Mouse (Mus musculus): ENCODE data around the gene Ceacam1. TPM values are rescaled to one million over a fixed set of nuclear protein-coding genes. Genes with fewer than 3 reads are reported as not detected.

Gene Ceacam1
- polyA plus RNA-seq, 1 experiment from 2014 or later: 0.85 TPM

Other genes with a start within 250 kb of the Ceacam1 start
- gene Gsk3a, start 239.8 kb downstream of the Ceacam1 start, polyA plus RNA-seq (2014; fragmentation: Nextera tagmentation; extraction: Ambion mirVana): 15.8 and 17.3 TPM in 2 replicates
- gene Erf, start 226.8 kb downstream of the Ceacam1 start, polyA plus RNA-seq (2014; fragmentation: Nextera tagmentation; extraction: Ambion mirVana): 25.6 and 28.6 TPM in 2 replicates
- gene Cic, start 209.9 kb downstream of the Ceacam1 start, polyA plus RNA-seq (2014; fragmentation: Nextera tagmentation; extraction: Ambion mirVana): 32.5 and 34.2 TPM in 2 replicates
- gene Pafah1b3, start 179.6 kb downstream of the Ceacam1 start, polyA plus RNA-seq (2014; fragmentation: Nextera tagmentation; extraction: Ambion mirVana): 249 and 261 TPM in 2 replicates
- 1.1 and 1.4 TPM in 2 replicates for gene Prr19, start 176.2 kb downstream of the Ceacam1 start, polyA plus RNA-seq (2014; fragmentation: Nextera tagmentation; extraction: Ambion mirVana)
- gene Tmem145, start 171.5 kb downstream of the Ceacam1 start, polyA plus RNA-seq (2014; fragmentation: Nextera tagmentation; extraction: Ambion mirVana): 0.33 and 0.58 TPM in 2 replicates
- 13.8 and 14.4 TPM in 2 replicates for gene Megf8, start 160.4 kb downstream of the Ceacam1 start, polyA plus RNA-seq (2014; fragmentation: Nextera tagmentation; extraction: Ambion mirVana)
- gene Cnfn, start 107.9 kb downstream of the Ceacam1 start, polyA plus RNA-seq (2014; fragmentation: Nextera tagmentation; extraction: Ambion mirVana): not detected in 2 replicates
- gene Lipe, start 78.9 kb downstream of the Ceacam1 start, polyA plus RNA-seq (2014; fragmentation: Nextera tagmentation; extraction: Ambion mirVana): 4.2 and 4.5 TPM in 2 replicates
- gene Cxcl17, start 64.7 kb downstream of the Ceacam1 start, polyA plus RNA-seq (2014; fragmentation: Nextera tagmentation; extraction: Ambion mirVana): 0.33 and 0.44 TPM in 2 replicates
- 0.11 TPM in 1 of 2 replicates, not detected in the other for gene Ceacam2, start 62.3 kb upstream of the Ceacam1 start, polyA plus RNA-seq (2014; fragmentation: Nextera tagmentation; extraction: Ambion mirVana)
- not detected in 2 replicates for gene Erich4, start 138.3 kb upstream of the Ceacam1 start, polyA plus RNA-seq (2014; fragmentation: Nextera tagmentation; extraction: Ambion mirVana)
- 35.8 and 36.9 TPM in 2 replicates for gene Dmac2, start 141.8 kb upstream of the Ceacam1 start, polyA plus RNA-seq (2014; fragmentation: Nextera tagmentation; extraction: Ambion mirVana)
- gene B3gnt8, start 149.1 kb upstream of the Ceacam1 start, polyA plus RNA-seq (2014; fragmentation: Nextera tagmentation; extraction: Ambion mirVana): 0.87 and 1.2 TPM in 2 replicates
- 49.3 and 54.7 TPM in 2 replicates for gene Bckdha, start 181.4 kb upstream of the Ceacam1 start, polyA plus RNA-seq (2014; fragmentation: Nextera tagmentation; extraction: Ambion mirVana)
- 70.0 and 73.8 TPM in 2 replicates for gene Exosc5, start 181.6 kb upstream of the Ceacam1 start, polyA plus RNA-seq (2014; fragmentation: Nextera tagmentation; extraction: Ambion mirVana)
- gene Tmem91, start 197.6 kb upstream of the Ceacam1 start, polyA plus RNA-seq (2014; fragmentation: Nextera tagmentation; extraction: Ambion mirVana): 1.7 and 2.2 TPM in 2 replicates
- 30.7 and 31.7 TPM in 2 replicates for gene B9d2, start 203.2 kb upstream of the Ceacam1 start, polyA plus RNA-seq (2014; fragmentation: Nextera tagmentation; extraction: Ambion mirVana)
- 1.6 and 1.9 TPM in 2 replicates for gene Tgfb1, start 209.4 kb upstream of the Ceacam1 start, polyA plus RNA-seq (2014; fragmentation: Nextera tagmentation; extraction: Ambion mirVana)
- gene Ccdc97, start 241.5 kb upstream of the Ceacam1 start, polyA plus RNA-seq (2014; fragmentation: Nextera tagmentation; extraction: Ambion mirVana): 33.1 and 35.3 TPM in 2 replicates